Mouse (Mus musculus) limb, embryonic 15.5 days (tissue): ENCODE measurements at regions not wholly inside any gene's neighbourhood (a gene's known extent, or its start where the extent isn't known, plus 50 kb on each side); places are given as distances from the start of the nearest gene placed in this dataset.

ENCODE experiments used
- ATAC-seq: fragments of 200-750 bp; cut with Nextera tagmentation; 2 replicates; pipeline ENCODE4 v1.8.0; 2017; ENCODE audit warnings: low read depth, moderate TSS enrichment; ENCODE audit not compliant: insufficient number of reproducible peaks, low FRiP score, low TSS enrichment
- H3K27ac ChIP-seq: fragments of 300-500 bp; sonication (generic); 2 replicates; pipeline ENCODE4 v1.5.1; 2015; ENCODE audit warnings: moderate library complexity, mild to moderate bottlenecking, inconsistent platforms
- H3K27me3 ChIP-seq: fragments of 300-500 bp; sonication (generic); 2 replicates; pipeline ENCODE4 v1.6.1; 2015; ENCODE audit warnings: inconsistent platforms
- H3K36me3 ChIP-seq: fragments of 300-500 bp; sonication (generic); 2 replicates; pipeline ENCODE4 v1.6.1; 2015; ENCODE audit warnings: inconsistent platforms
- H3K4me1 ChIP-seq: fragments of 300-500 bp; sonication (generic); 2 replicates; pipeline ENCODE4 v1.6.1; 2015; ENCODE audit warnings: inconsistent platforms
- H3K4me2 ChIP-seq: fragments of 300-500 bp; sonication (generic); 2 replicates; pipeline ENCODE4 v1.6.1; 2015; ENCODE audit warnings: mild to moderate bottlenecking, inconsistent platforms
- H3K4me3 ChIP-seq: fragments of 300-500 bp; sonication (generic); 2 replicates; pipeline ENCODE4 v1.5.1; 2015; ENCODE audit warnings: mild to moderate bottlenecking, inconsistent platforms
- H3K9ac ChIP-seq: fragments of 300-500 bp; sonication (generic); 2 replicates; pipeline ENCODE4 v1.6.1; 2015; ENCODE audit warnings: inconsistent platforms
- H3K9me3 ChIP-seq: fragments of 300-500 bp; sonication (generic); 2 replicates; pipeline ENCODE4 v1.6.1; 2016; ENCODE audit warnings: inconsistent platforms
- WGBS: fragments of 180-500 bp; shearing (Covaris S2); methylation state at CpG from one replicate; pipeline ENCODE4 v1.1.7; 2015; 5-methylcytosine and 5-hydroxymethylcytosine counted together

DNA sequence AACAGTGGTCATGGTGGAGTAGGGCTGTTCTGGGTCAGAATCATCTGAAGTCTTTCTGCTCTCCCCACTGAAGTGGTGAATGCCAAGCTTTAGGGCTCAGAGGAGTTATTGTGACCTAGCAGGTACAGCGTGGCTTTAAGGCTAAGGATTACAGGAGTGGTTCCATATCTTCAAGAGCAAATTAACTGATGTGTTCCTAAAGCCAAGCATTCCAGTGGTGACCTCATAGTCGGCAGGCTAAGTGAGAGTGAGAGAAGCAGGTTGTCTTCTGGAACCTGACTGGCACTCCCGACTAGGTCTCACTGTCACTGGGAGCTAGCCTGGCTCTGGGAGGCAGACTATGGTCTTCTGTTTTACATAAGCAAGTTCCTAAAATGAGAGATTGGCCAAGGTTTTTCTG lies 116.3 kb downstream of the Snx18 start:
- 63% methylated on average over 3 of the region's 3 CpGs for WGBS
- ATAC-seq, result no peak

DNA sequence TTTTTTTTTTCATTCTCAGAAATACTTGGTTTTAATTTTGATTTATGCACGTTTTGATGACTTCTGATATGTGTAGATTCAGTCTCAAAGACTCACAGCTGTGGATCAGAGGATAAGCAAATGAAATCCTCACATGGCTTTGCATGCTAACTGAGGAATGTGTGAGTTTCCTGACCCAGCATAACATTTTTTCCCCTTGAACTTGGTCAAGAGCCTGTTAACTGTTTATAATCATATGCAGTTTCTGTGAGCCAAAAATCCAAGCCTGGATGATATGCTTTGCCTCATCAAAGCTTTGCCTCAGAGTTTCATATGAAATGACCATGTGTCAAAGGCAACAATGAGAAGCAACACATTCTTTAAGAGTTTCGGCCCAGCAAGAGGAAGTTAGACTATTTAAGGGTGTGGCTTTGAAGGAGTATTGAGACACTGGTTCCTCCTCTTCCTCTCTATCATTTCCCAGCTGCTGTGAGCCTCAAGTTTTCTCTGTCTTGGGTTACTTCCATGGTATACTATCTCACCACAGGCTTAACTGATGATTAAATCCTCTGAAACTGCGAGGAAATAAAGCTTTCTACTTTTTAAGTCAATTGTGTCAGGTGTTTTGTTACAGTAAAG lies 117.9 kb downstream of the Snx18 start:
- Histone ChIP-seq H3K4me1 (peaks cover 17% of the 10 kb centered on the region), H3K27ac (no peak overlapping the region), H3K27me3 (no peaks in the 10 kb centered on the region), H3K9ac (no peak overlapping the region), H3K36me3 (no peaks in the 10 kb centered on the region), H3K9me3 (no peaks in the 10 kb centered on the region), H3K4me2 (no peak overlapping the region), H3K4me3 (no peak overlapping the region)
- ATAC-seq, result no peak
- 64% methylated on average over 3 of the region's 3 CpGs for WGBS

More for the DNA sequence above, 116.3 kb downstream of the Snx18 start:
- no peak overlapping the region for H3K4me3 ChIP-seq
- H3K4me1 ChIP-seq, result peaks cover 17% of the 10 kb centered on the region
- H3K27ac ChIP-seq, result peak overlapping the region; percentile 22; the same call in 1 of the 2 replicates
- H3K9ac ChIP-seq, result no peak overlapping the region
- H3K9me3 ChIP-seq, result no peaks in the 10 kb centered on the region
- H3K27me3 ChIP-seq, result no peaks in the 10 kb centered on the region
- no peaks in the 10 kb centered on the region for H3K36me3 ChIP-seq
- no peak overlapping the region for H3K4me2 ChIP-seq

DNA sequence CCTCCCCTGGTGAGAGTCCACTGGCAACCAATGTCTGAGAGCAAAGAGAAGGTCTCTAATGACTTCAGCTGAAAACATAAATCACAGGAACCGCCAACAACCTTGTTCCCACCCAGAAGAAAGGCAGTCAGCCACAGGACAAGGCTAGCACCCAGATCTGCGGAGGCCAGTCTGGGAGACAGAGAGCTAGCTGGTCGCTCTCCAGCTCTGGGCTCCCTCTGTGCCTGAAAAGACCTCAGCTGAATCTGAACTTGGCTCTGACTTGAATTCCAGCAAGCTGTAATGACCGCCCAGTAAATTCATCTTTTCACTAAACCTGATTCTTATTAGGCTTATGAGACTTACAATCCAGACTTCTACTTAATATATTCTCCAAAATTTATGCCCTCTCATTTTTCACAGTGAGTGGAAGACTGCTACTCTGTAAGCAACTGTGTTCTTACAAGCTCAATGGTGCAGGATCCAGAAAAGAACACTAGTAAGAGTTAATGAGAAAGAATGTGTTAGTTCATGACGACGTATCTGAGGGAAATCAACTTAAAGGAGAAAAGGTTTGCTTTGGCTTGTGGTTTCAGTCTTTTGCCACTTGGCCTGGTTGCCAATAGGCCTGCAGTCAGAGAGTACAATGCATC lies 119.2 kb downstream of the Snx18 start:
- ATAC-seq, result no peak

DNA sequence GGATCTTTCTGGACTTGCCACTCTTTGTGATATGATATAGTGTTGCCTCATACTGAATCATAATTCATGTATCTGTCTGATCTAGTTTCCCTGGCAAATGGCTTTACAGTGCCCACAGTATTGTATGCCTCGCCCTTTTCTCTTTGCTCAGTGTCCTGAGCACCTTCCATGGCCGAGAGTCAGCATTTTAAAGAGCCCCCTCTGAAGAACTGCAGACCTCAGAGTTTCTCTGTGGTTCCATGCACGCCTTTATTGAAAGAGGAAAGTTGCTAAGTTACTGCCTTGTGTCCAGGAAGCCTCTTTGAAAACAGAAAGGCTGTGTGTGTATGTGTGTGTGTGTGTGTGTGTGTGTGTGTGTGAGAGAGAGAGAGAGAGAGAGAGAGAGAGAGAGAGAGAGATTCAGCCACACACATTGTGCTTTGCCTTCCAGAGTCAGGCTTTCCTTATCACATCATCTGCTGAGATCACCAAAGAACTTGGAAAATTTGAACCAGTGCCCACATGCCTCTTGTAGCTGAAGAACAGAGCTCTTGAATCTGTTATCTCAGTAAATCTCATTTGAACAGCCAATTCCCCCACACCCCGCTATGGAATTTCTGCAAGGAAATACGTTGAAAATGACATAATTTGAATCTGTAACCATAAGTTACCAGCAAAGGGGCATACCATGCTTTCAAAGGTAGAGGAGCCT lies 122.6 kb downstream of the Snx18 start:
- Histone ChIP-seq H3K9ac (no peak overlapping the region), H3K27ac (no peak overlapping the region), H3K4me2 (no peak overlapping the region), H3K9me3 (no peaks in the 10 kb centered on the region), H3K4me3 (no peak overlapping the region), H3K36me3 (no peaks in the 10 kb centered on the region), H3K4me1 (peaks cover 16% of the 10 kb centered on the region), H3K27me3 (no peaks in the 10 kb centered on the region)
- no peak for ATAC-seq
- 50% methylated on average over 5 of the region's 5 CpGs for WGBS

More for the DNA sequence above, 119.2 kb downstream of the Snx18 start:
- no peak overlapping the region for H3K4me2 ChIP-seq
- H3K4me1 ChIP-seq, result peaks cover 17% of the 10 kb centered on the region
- no peak overlapping the region for H3K9ac ChIP-seq
- no peaks in the 10 kb centered on the region for H3K9me3 ChIP-seq
- no peaks in the 10 kb centered on the region for H3K27me3 ChIP-seq
- WGBS, result 52% methylated on average over 6 of the region's 6 CpGs
- no peak overlapping the region for H3K4me3 ChIP-seq
- H3K27ac ChIP-seq, result peak overlapping the region; percentile 44
- H3K36me3 ChIP-seq, result no peaks in the 10 kb centered on the region

DNA sequence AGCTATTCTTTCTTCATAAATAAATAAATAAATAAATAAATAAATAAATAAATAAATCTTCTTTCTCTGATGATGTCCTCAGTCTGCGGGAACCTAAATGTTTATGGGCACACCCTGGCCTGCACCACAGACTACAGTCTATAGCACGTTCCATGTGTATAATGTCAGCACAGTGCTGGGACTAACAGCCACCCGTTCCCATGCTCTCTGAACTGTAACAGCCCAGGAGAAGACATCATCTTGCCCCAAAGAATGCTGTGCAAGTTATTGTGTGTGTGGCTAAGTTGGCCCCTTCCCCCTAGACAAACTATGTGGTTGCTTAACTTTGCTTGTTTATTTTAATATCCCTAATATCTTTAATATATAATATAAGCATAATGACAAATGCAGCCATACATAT lies 123.2 kb downstream of the Snx18 start:
- Histone ChIP-seq H3K4me1 (peaks cover 17% of the 10 kb centered on the region), H3K4me3 (no peak overlapping the region), H3K27me3 (no peaks in the 10 kb centered on the region), H3K9ac (no peak overlapping the region), H3K36me3 (no peaks in the 10 kb centered on the region), H3K9me3 (no peaks in the 10 kb centered on the region), H3K4me2 (no peak overlapping the region), H3K27ac (no peak overlapping the region)
- ATAC-seq, result no peak
- WGBS, result 76% methylated on average over 3 of the region's 3 CpGs

DNA sequence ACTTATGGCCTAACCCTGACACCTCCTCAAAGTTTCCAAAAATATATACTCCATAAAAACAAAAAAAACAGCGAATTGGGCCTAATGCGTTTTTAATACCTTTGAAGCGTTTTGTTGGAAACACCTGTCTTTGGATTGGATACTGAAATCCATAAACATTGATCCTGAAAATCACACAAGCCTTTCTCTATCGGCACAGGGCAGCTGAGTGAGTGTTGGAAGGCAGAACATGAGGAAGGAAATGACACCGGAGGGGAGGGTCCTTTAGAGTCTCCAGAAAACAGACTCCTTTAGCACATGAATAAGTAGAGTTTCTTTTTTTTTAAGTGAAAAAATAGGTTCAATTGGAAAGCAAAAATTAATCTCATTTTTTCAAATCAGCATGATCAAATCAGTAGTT lies 123.7 kb downstream of the Snx18 start:
- Histone ChIP-seq H3K9me3 (no peaks in the 10 kb centered on the region), H3K27me3 (no peaks in the 10 kb centered on the region), H3K36me3 (no peaks in the 10 kb centered on the region), H3K27ac (no peak overlapping the region), H3K4me1 (peaks cover 17% of the 10 kb centered on the region), H3K4me3 (no peak overlapping the region), H3K4me2 (no peak overlapping the region), H3K9ac (no peak overlapping the region)
- no peak for ATAC-seq
- 70% methylated on average over 5 of the region's 5 CpGs for WGBS

DNA sequence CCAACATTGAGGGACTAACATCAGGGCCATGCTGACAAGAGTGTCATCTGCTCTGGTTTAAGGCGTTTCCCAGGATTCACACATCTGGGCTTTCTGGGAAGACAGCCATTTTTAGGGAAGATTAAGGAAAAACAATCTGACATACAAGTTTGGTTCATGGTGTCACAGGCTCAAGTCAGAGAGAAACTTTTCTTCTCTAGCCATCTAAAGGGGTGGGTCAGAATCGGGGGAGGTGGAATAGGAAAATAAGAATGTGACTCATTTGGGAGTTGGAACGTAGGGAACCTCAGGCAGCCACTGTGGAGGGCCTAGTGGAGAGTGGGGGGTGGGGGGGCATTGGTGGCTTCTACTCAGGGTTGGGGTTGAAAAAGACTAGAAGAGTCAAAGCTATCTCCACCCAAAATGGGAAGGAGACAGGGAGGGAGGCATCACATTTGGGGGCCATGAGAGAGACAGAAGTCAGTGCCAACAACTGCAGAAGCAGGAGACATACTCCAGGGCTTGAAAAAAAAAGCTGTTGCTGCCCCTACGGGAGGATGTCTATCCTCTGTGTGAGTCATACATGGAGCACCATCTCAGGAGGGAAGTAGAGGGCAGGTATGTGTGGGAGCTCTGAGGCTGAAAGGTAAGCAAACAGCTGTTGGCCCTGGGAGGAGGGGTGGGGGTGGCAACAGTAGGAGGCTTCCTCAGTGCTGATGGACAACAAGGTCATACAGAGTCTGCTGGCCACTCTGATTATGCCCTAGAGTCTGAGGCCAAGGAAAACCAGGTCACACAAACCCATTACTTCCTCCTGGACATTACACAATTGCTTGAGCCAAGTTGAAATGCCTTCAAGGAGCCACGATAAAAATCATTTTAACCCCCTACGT lies 128.2 kb downstream of the Snx18 start:
- no peak overlapping the region for H3K4me2 ChIP-seq
- H3K27me3 ChIP-seq, result no peaks in the 10 kb centered on the region
- H3K4me1 ChIP-seq, result peaks cover 8% of the 10 kb centered on the region; the same call in 1 of the 2 replicates
- ATAC-seq, result no peak
- no peak overlapping the region for H3K4me3 ChIP-seq
- 58% methylated on average over 6 of the region's 6 CpGs for WGBS
- H3K9me3 ChIP-seq, result peaks cover 5% of the 10 kb centered on the region; the same call in 1 of the 2 replicates
- H3K36me3 ChIP-seq, result no peaks in the 10 kb centered on the region
- no peak overlapping the region for H3K27ac ChIP-seq
- H3K9ac ChIP-seq, result no peak overlapping the region

DNA sequence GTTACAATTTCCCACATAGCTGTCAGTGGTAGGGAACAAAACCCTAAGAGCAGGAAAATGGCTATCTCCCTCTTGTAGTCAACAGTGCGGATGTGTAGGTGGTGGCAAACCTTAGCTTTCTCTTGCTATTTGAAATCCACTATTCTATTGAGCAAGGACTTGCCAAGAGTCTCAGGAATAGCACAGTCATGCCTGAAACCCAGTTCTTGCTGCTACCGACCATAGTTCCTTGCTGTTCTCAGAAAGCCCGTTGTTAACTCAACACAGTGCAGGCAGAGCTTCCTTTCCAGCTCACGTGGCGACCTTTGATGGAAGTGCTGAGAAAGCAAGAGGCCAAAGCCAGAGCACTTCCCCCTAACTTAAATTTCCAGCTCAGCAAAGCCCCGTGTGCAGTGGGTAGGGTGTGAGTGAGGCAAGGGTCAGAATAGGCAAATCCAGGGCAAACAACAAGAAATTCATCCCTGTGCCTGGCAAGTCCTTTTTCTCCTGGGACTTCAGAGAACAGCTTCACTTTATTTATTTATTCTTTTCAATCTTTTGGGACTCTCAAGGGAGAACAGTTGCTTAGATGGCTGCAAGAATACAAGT lies 131.9 kb downstream of the Snx18 start:
- no peaks in the 10 kb centered on the region for H3K36me3 ChIP-seq
- ATAC-seq, result no peak
- WGBS, result 64% methylated on average over 6 of the region's 6 CpGs

DNA sequence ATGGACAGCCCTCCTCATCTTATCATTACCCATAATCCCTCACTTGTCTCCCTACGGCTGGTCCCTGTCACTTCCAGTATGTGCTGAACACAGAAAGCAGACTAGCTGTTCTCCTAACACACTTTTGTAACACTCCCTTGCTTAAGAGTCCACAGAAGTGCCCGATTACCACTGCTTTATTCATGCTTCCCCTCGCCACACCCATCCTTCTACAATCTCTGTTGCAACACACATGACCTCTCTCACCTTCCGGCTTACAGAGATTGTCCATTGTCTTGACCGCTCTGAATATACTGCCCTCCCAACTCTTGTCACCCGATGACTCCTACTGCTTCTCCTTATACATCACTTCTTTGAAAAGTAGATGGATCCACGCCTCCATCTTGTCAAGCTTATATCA lies 132.9 kb downstream of the Snx18 start:
- no peak overlapping the region for H3K4me2 ChIP-seq
- H3K27me3 ChIP-seq, result no peaks in the 10 kb centered on the region
- WGBS, result 85% methylated on average over 7 of the region's 7 CpGs

More for the DNA sequence above, 131.9 kb downstream of the Snx18 start:
- Histone ChIP-seq H3K27ac (no peak overlapping the region), H3K4me3 (no peak overlapping the region), H3K27me3 (no peaks in the 10 kb centered on the region), H3K4me1 (peaks cover 8% of the 10 kb centered on the region; the same call in 1 of the 2 replicates), H3K4me2 (no peak overlapping the region), H3K9ac (no peak overlapping the region), H3K9me3 (peaks cover 5% of the 10 kb centered on the region; the same call in 1 of the 2 replicates)

DNA sequence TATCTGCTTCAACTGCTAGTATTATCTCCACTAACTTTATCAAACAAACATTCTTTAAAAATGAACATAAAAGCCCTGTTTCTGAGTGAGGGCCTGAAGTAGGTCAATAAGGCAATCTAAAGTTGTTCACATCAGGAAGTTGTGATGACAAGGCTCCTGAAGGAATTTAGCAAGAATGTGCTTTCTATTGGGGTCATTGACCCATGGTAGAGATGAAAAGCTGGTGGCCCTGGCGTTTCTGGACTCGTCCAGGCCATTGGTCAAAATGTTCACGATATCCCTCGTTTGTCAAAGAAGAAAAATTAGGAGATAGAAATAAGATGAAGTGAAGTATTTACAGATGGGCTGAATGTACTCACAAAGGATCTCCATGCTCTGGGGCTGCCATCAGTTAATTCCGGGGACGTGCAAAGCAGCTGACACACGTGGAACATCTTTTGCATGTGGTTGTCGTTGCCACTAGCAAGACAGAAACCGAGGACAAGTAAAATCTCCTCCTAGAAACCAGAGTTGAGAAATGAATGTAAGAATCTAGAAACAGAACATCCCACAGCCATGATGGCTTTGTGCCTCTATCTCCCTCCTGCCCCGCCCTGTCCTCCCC lies 134.1 kb downstream of the Snx18 start:
- no peak overlapping the region for H3K4me3 ChIP-seq
- no peak overlapping the region for H3K9ac ChIP-seq
- peaks cover 5% of the 10 kb centered on the region; the same call in 1 of the 2 replicates for H3K9me3 ChIP-seq
- H3K27me3 ChIP-seq, result no peaks in the 10 kb centered on the region
- 50% methylated on average over 10 of the region's 10 CpGs for WGBS
- H3K27ac ChIP-seq, result no peak overlapping the region
- H3K36me3 ChIP-seq, result no peaks in the 10 kb centered on the region
- no peak for ATAC-seq
- H3K4me2 ChIP-seq, result no peak overlapping the region
- H3K4me1 ChIP-seq, result no peaks in the 10 kb centered on the region

More for the DNA sequence above, 132.9 kb downstream of the Snx18 start:
- Histone ChIP-seq H3K9me3 (peaks cover 5% of the 10 kb centered on the region; the same call in 1 of the 2 replicates), H3K36me3 (no peaks in the 10 kb centered on the region), H3K27ac (no peak overlapping the region), H3K9ac (no peak overlapping the region), H3K4me3 (no peak overlapping the region), H3K4me1 (peaks cover 5% of the 10 kb centered on the region; the same call in 1 of the 2 replicates)
- no peak for ATAC-seq

DNA sequence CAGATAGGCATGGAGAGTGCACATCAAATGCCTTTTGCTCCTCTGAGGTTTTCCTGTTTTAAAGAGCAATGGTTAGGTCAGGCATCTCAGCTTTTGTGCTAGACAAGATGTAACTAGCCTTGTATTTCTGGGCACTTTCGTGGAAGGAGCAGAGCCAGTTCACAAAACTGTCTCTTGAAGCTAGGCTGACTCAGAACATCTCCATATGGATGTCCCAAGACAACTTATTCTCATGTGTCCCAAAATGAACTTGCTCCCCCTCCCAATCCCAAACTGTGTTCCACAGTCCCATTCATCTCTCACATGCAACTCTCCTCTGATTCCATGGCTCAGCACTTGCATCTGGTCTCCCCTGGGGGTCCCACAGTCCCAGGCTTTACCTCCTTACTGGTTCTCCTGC lies 135.5 kb downstream of the Snx18 start:
- H3K27ac ChIP-seq, result no peak overlapping the region
- H3K4me1 ChIP-seq, result no peaks in the 10 kb centered on the region
- H3K36me3 ChIP-seq, result no peaks in the 10 kb centered on the region
- no peak overlapping the region for H3K9ac ChIP-seq
- H3K4me2 ChIP-seq, result no peak overlapping the region
- ATAC-seq, result no peak
- WGBS, result 75% methylated on average over 1 of the region's 1 CpGs
- H3K9me3 ChIP-seq, result no peaks in the 10 kb centered on the region
- no peak overlapping the region for H3K4me3 ChIP-seq
- H3K27me3 ChIP-seq, result no peaks in the 10 kb centered on the region
